Mouse (Mus musculus): ENCODE measurements around the gene Ptprj. TPM values are rescaled to one million over a fixed set of nuclear protein-coding genes. Genes with fewer than 3 reads are reported as not detected.

Gene Ptprj
- polyA plus RNA-seq, 1 experiment from 2014 or later = 1.1 TPM

Other genes with a start within 250 kb of the Ptprj start
- not detected in 2 replicates for gene Olfr1274-ps, start 182.0 kb downstream of the Ptprj start, polyA plus RNA-seq (2015; fragmentation: Nextera tagmentation; extraction: Ambion mirVana)
- 16.2 and 24.8 TPM in 2 replicates for gene Nup160, start 96.6 kb upstream of the Ptprj start, polyA plus RNA-seq (2015; fragmentation: Nextera tagmentation; extraction: Ambion mirVana)
- gene Fnbp4, start 164.7 kb upstream of the Ptprj start, polyA plus RNA-seq (2015; fragmentation: Nextera tagmentation; extraction: Ambion mirVana) = 46.1 and 59.4 TPM in 2 replicates
- gene Agbl2, start 202.1 kb upstream of the Ptprj start, polyA plus RNA-seq (2015; fragmentation: Nextera tagmentation; extraction: Ambion mirVana) = 1.4 and 1.7 TPM in 2 replicates

Data from heart, embryonic 15.5 days (tissue).